Mouse (Mus musculus): ENCODE data around the gene Shank1. TPM values are rescaled to one million over a fixed set of nuclear protein-coding genes. Genes with fewer than 3 reads are reported as not detected.

The Shank1 gene
- polyA plus RNA-seq, 1 experiment from 2014 or later = 0.85 TPM

- Histone ChIP-seq H3K27ac (replicated peaks; ENCODE audit: low read depth, low read length) (no peak overlapping the region), H3K9ac (ENCODE audit: low read length) (no peak overlapping the region), H3K4me2 (ENCODE audit: low read depth, severe bottlenecking) (no peak overlapping the region), H3K4me1 (ENCODE audit: control insufficient read depth, insufficient read depth, low read length) (no peaks in the 10 kb centered on the region), H3K36me3 (ENCODE audit: control insufficient read depth, insufficient read depth, low read length) (no peaks in the 10 kb centered on the region), H3K9me3 (ENCODE audit: control insufficient read depth, low read length) (no peaks in the 10 kb centered on the region), H3K27me3 (ENCODE audit: control insufficient read depth, insufficient read depth, low read length) (no peaks in the 10 kb centered on the region), H3K4me3 (ENCODE audit: low read depth, low read length) (no peak overlapping the region)
- ATAC-seq (ENCODE audit: insufficient number of reproducible peaks, low FRiP score, low TSS enrichment, low read depth) = no peak
- WGBS = 14% methylated on average over 3 of the region's 3 CpGs
- DNase-seq (ENCODE audit: low spot score) = peak; percentile 59
Observed at GRCm38 (mm10) chr7:44398570-44398969, 88.5 kb downstream of the Shank1 start.

- Histone ChIP-seq H3K9me3 (ENCODE audit: control insufficient read depth, low read length) (no peaks in the 10 kb centered on the region), H3K27me3 (ENCODE audit: control insufficient read depth, insufficient read depth, low read length) (no peaks in the 10 kb centered on the region; the same call in 1 of the 2 replicates), H3K4me3 (ENCODE audit: low read depth, low read length) (no peak overlapping the region), H3K4me2 (ENCODE audit: low read depth, severe bottlenecking) (no peak overlapping the region), H3K4me1 (ENCODE audit: control insufficient read depth, insufficient read depth, low read length) (no peaks in the 10 kb centered on the region), H3K9ac (ENCODE audit: low read length) (no peak overlapping the region), H3K27ac (replicated peaks; ENCODE audit: low read depth, low read length) (no peak overlapping the region), H3K36me3 (ENCODE audit: control insufficient read depth, insufficient read depth, low read length) (no peaks in the 10 kb centered on the region)
- DNase-seq (ENCODE audit: low spot score) (no peak), ATAC-seq (ENCODE audit: insufficient number of reproducible peaks, low FRiP score, low TSS enrichment, low read depth) (no peak)
- 75% methylated on average over 6 of the region's 6 CpGs for WGBS
Observed at GRCm38 (mm10) chr7:44401673-44402072, 91.6 kb downstream of the Shank1 start.

- Histone ChIP-seq H3K4me1 (ENCODE audit: control insufficient read depth, insufficient read depth, low read length) (no peaks in the 10 kb centered on the region), H3K4me3 (ENCODE audit: low read depth, low read length) (peak overlapping the region; percentile 26), H3K27ac (replicated peaks; ENCODE audit: low read depth, low read length) (0 out of 2 replicates have a peak overlapping the region, but pooled peaks have one; percentile 30), H3K4me2 (ENCODE audit: low read depth, severe bottlenecking) (peak overlapping the region; percentile 50), H3K9ac (ENCODE audit: low read length) (no peak overlapping the region), H3K9me3 (ENCODE audit: control insufficient read depth, low read length) (no peaks in the 10 kb centered on the region), H3K27me3 (ENCODE audit: control insufficient read depth, insufficient read depth, low read length) (no peaks in the 10 kb centered on the region; the same call in 1 of the 2 replicates), H3K36me3 (ENCODE audit: control insufficient read depth, insufficient read depth, low read length) (no peaks in the 10 kb centered on the region)
- WGBS = 2% methylated on average over 27 of the region's 27 CpGs
- ATAC-seq (ENCODE audit: insufficient number of reproducible peaks, low FRiP score, low TSS enrichment, low read depth) = peak; percentile 97
- DNase-seq (ENCODE audit: low spot score) = peak; percentile 97
Observed at GRCm38 (mm10) chr7:44405346-44406014, 95.4 kb downstream of the Shank1 start.

GRCm38 (mm10) chr7:44406015-44406355 is 95.9 kb downstream of the Shank1 start:
- no peak overlapping the region for H3K9ac ChIP-seq (ENCODE audit: low read length)
- H3K9me3 ChIP-seq (ENCODE audit: control insufficient read depth, low read length) = no peaks in the 10 kb centered on the region
- no peaks in the 10 kb centered on the region for H3K36me3 ChIP-seq (ENCODE audit: control insufficient read depth, insufficient read depth, low read length)
- no peak overlapping the region for H3K4me3 ChIP-seq (ENCODE audit: low read depth, low read length)
- H3K27me3 ChIP-seq (ENCODE audit: control insufficient read depth, insufficient read depth, low read length) = no peaks in the 10 kb centered on the region; the same call in 1 of the 2 replicates
- H3K4me2 ChIP-seq (ENCODE audit: low read depth, severe bottlenecking) = no peak overlapping the region
- 0% methylated on average over 5 of the region's 5 CpGs for WGBS
- no peak; the same call in 1 of the 2 replicates for ATAC-seq (ENCODE audit: insufficient number of reproducible peaks, low FRiP score, low TSS enrichment, low read depth)
- no peaks in the 10 kb centered on the region for H3K4me1 ChIP-seq (ENCODE audit: control insufficient read depth, insufficient read depth, low read length)
- no peak for DNase-seq (ENCODE audit: low spot score)
- H3K27ac ChIP-seq (replicated peaks; ENCODE audit: low read depth, low read length) = no peak overlapping the region

Other genes with a start within 250 kb of the Shank1 start
- gene Klk1b21, start 207.9 kb upstream of the Shank1 start, polyA plus RNA-seq (2014; fragmentation: Nextera tagmentation; extraction: Ambion mirVana) = not detected in 2 replicates
- not detected in 2 replicates for gene Klk1b22, start 197.6 kb upstream of the Shank1 start, polyA plus RNA-seq (2014; fragmentation: Nextera tagmentation; extraction: Ambion mirVana)
- not detected in 2 replicates for gene Klk1b16, start 173.5 kb upstream of the Shank1 start, polyA plus RNA-seq (2014; fragmentation: Nextera tagmentation; extraction: Ambion mirVana)
- not detected in 2 replicates for gene Klk1b24, start 122.0 kb upstream of the Shank1 start, polyA plus RNA-seq (2014; fragmentation: Nextera tagmentation; extraction: Ambion mirVana)
- gene Klk1b3, start 112.1 kb upstream of the Shank1 start, polyA plus RNA-seq (2014; fragmentation: Nextera tagmentation; extraction: Ambion mirVana) = not detected in 2 replicates
- gene Klk1b4, start 102.8 kb upstream of the Shank1 start, polyA plus RNA-seq (2014; fragmentation: Nextera tagmentation; extraction: Ambion mirVana) = not detected in 2 replicates
- gene Klk1b5, start 94.3 kb upstream of the Shank1 start, polyA plus RNA-seq (2014; fragmentation: Nextera tagmentation; extraction: Ambion mirVana) = not detected in 2 replicates
- gene Klk1, start 84.9 kb upstream of the Shank1 start, polyA plus RNA-seq (2014; fragmentation: Nextera tagmentation; extraction: Ambion mirVana) = not detected in 2 replicates
- gene Gm36864, start 74.1 kb upstream of the Shank1 start, polyA plus RNA-seq (2014; fragmentation: Nextera tagmentation; extraction: Ambion mirVana) = not detected in 2 replicates
- 0.88 and 1.1 TPM in 2 replicates for gene 1700028J19Rik, start 63.6 kb upstream of the Shank1 start, polyA plus RNA-seq (2014; fragmentation: Nextera tagmentation; extraction: Ambion mirVana)
- 135 and 146 TPM in 2 replicates for gene 2410002F23Rik, start 63.5 kb upstream of the Shank1 start, polyA plus RNA-seq (2014; fragmentation: Nextera tagmentation; extraction: Ambion mirVana)
- gene Acp4, start 52.9 kb upstream of the Shank1 start, polyA plus RNA-seq (2014; fragmentation: Nextera tagmentation; extraction: Ambion mirVana) = 0.26 and 0.31 TPM in 2 replicates
- gene Gm15517, start 48.8 kb upstream of the Shank1 start, polyA plus RNA-seq (2014; fragmentation: Nextera tagmentation; extraction: Ambion mirVana) = not detected in 2 replicates
- gene Clec11a, start 3.4 kb upstream of the Shank1 start, polyA plus RNA-seq (2014; fragmentation: Nextera tagmentation; extraction: Ambion mirVana) = 1.9 and 2.2 TPM in 2 replicates
- gene Syt3, start 73.8 kb downstream of the Shank1 start, polyA plus RNA-seq (2014; fragmentation: Nextera tagmentation; extraction: Ambion mirVana) = 2.1 TPM in 2 replicates
- gene 1700008O03Rik, start 75.6 kb downstream of the Shank1 start, polyA plus RNA-seq (2014; fragmentation: Nextera tagmentation; extraction: Ambion mirVana) = 0.37 and 0.53 TPM in 2 replicates
- gene Lrrc4b, start 118.8 kb downstream of the Shank1 start, polyA plus RNA-seq (2014; fragmentation: Nextera tagmentation; extraction: Ambion mirVana) = 0.51 and 0.60 TPM in 2 replicates
- 0.60 TPM in 1 of 2 replicates, not detected in the other for gene Aspdh, start 155.1 kb downstream of the Shank1 start, polyA plus RNA-seq (2014; fragmentation: Nextera tagmentation; extraction: Ambion mirVana)
- gene Josd2, start 157.7 kb downstream of the Shank1 start, polyA plus RNA-seq (2014; fragmentation: Nextera tagmentation; extraction: Ambion mirVana) = 64.4 and 65.4 TPM in 2 replicates
- 83.0 and 85.8 TPM in 2 replicates for gene Emc10, start 186.3 kb downstream of the Shank1 start, polyA plus RNA-seq (2014; fragmentation: Nextera tagmentation; extraction: Ambion mirVana)
- 13.2 and 15.0 TPM in 2 replicates for gene Fam71e1, start 186.3 kb downstream of the Shank1 start, polyA plus RNA-seq (2014; fragmentation: Nextera tagmentation; extraction: Ambion mirVana)
- gene Mybpc2, start 214.4 kb downstream of the Shank1 start, polyA plus RNA-seq (2014; fragmentation: Nextera tagmentation; extraction: Ambion mirVana) = 0.09 and 0.20 TPM in 2 replicates
- gene Spib, start 221.8 kb downstream of the Shank1 start, polyA plus RNA-seq (2014; fragmentation: Nextera tagmentation; extraction: Ambion mirVana) = 0.07 and 0.11 TPM in 2 replicates
- 82.5 and 84.3 TPM in 2 replicates for gene Pold1, start 238.6 kb downstream of the Shank1 start, polyA plus RNA-seq (2014; fragmentation: Nextera tagmentation; extraction: Ambion mirVana)
- 70.2 and 72.1 TPM in 2 replicates for gene Nr1h2, start 243.7 kb downstream of the Shank1 start, polyA plus RNA-seq (2014; fragmentation: Nextera tagmentation; extraction: Ambion mirVana)

All from limb, embryonic 11.5 days (tissue).